16 mouse cellular contexts compared by ENCODE assay signal in genomic region chr10:83217256-83217655, GRCm38 (mm10).
DNase-seq lines count a peak whose midpoint lies in the region; ATAC-seq and TF ChIP-seq lines count a peak whose summit lies in the region.
"Had no signal": no experiment of that assay in that cellular context is flagged by ENCODE, and none has a peak within 500 bp of the region (broad histone marks: within the 10 kb centered on the region; RNA-seq: fewer than 3 reads in every experiment).

No protein-coding gene starts in this region.

- no peak overlapping the region; the same call in 1 of the 2 replicates for H3K27ac ChIP-seq in lung, embryonic 14.5 days (ENCODE audit: low read depth)
- no peak overlapping the region for H3K27ac ChIP-seq in embryonic facial prominence, embryonic 15.5 days (replicated peaks)
- no peak overlapping the region for H3K27ac ChIP-seq in heart, embryonic 12.5 days (ENCODE audit: poor library complexity, severe bottlenecking)
- H3K27ac ChIP-seq: embryonic facial prominence, embryonic 12.5 days; forebrain, embryonic 15.5 days; midbrain, embryonic 15.5 days; neural tube, embryonic 12.5 days had no signal

- TF ChIP-seq CTCF in lung, embryonic 14.5 days (IDR thresholded peaks at IDR 0.05; ENCODE audit: low read depth), result no peak

- 37% methylated on average over 5 of the region's 5 CpGs for WGBS in lung, embryonic 14.5 days
- 49% methylated on average over 5 of the region's 5 CpGs for WGBS in embryonic facial prominence, embryonic 15.5 days
- 25% methylated on average over 5 of the region's 5 CpGs for WGBS in heart, embryonic 12.5 days

- H3K4me1 ChIP-seq in lung, embryonic 14.5 days (ENCODE audit: insufficient read depth), result no peaks in the 10 kb centered on the region
- peaks cover 11% of the 10 kb centered on the region for H3K4me1 ChIP-seq in embryonic facial prominence, embryonic 15.5 days
- no peaks in the 10 kb centered on the region; the same call in 1 of the 2 replicates for H3K4me1 ChIP-seq in heart, embryonic 12.5 days (replicated peaks)
- H3K4me1 ChIP-seq: forebrain, embryonic 15.5 days; midbrain, embryonic 15.5 days; neural tube, embryonic 12.5 days had no signal

- no peak overlapping the region for H3K9ac ChIP-seq in lung, embryonic 14.5 days
- H3K9ac ChIP-seq in embryonic facial prominence, embryonic 15.5 days, result no peak overlapping the region
- no peak overlapping the region for H3K9ac ChIP-seq in heart, embryonic 12.5 days
- H3K9ac ChIP-seq: embryonic facial prominence, embryonic 12.5 days; forebrain, embryonic 15.5 days; midbrain, embryonic 15.5 days; neural tube, embryonic 12.5 days had no signal

- DNase-seq in lung, embryonic 14.5 days, result peak; percentile 71
- DNase-seq in lung, postnatal 14 days, result no peak
- peak; percentile 63 for DNase-seq in lung, postnatal 10 days
- DNase-seq in thymus, postnatal 4 days, result no peak
- no peak for DNase-seq in layer of hippocampus, adult 18-20 months (ENCODE audit: low spot score in 2 of 2)
- DNase-seq: cerebellum, postnatal 14 days; liver; thymus, postnatal 14 days had no signal

- peak; percentile 84 for ATAC-seq in lung, embryonic 14.5 days (ENCODE audit: insufficient read depth)
- ATAC-seq in embryonic facial prominence, embryonic 15.5 days (ENCODE audit: insufficient number of reproducible peaks, low FRiP score, low TSS enrichment, low read depth), result 0 out of 2 replicates have a peak, but pooled peaks have one; percentile 34
- peak; percentile 61 for ATAC-seq in heart, embryonic 12.5 days (ENCODE audit: insufficient number of reproducible peaks, low FRiP score)
- ATAC-seq: forebrain, embryonic 15.5 days; inflammation-experienced regulatory T-cells, adult 6 months; midbrain, embryonic 15.5 days; Patski had no signal

- H3K4me2 ChIP-seq in lung, embryonic 14.5 days, result no peak overlapping the region
- H3K4me2 ChIP-seq in embryonic facial prominence, embryonic 15.5 days (replicated peaks), result no peak overlapping the region
- no peak overlapping the region for H3K4me2 ChIP-seq in heart, embryonic 12.5 days
- H3K4me2 ChIP-seq: embryonic facial prominence, embryonic 12.5 days; forebrain, embryonic 15.5 days; midbrain, embryonic 15.5 days; neural tube, embryonic 12.5 days had no signal

- no peaks in the 10 kb centered on the region for H3K36me3 ChIP-seq in lung, embryonic 14.5 days (ENCODE audit: insufficient read depth)
- H3K36me3 ChIP-seq in embryonic facial prominence, embryonic 15.5 days, result no peaks in the 10 kb centered on the region
- no peaks in the 10 kb centered on the region for H3K36me3 ChIP-seq in heart, embryonic 12.5 days
- H3K36me3 ChIP-seq: embryonic facial prominence, embryonic 12.5 days; forebrain, embryonic 15.5 days; midbrain, embryonic 15.5 days; neural tube, embryonic 12.5 days had no signal

- no peak overlapping the region for H3K4me3 ChIP-seq in lung, embryonic 14.5 days (ENCODE audit: low read depth, low read length)
- H3K4me3 ChIP-seq in embryonic facial prominence, embryonic 15.5 days (replicated peaks), result no peak overlapping the region
- no peak overlapping the region for H3K4me3 ChIP-seq in heart, embryonic 12.5 days
- H3K4me3 ChIP-seq: embryonic facial prominence, embryonic 12.5 days; forebrain, embryonic 15.5 days; midbrain, embryonic 15.5 days; neural tube, embryonic 12.5 days had no signal

- H3K27me3 ChIP-seq in lung, embryonic 14.5 days (ENCODE audit: insufficient read depth, low read length), result no peaks in the 10 kb centered on the region
- H3K27me3 ChIP-seq in embryonic facial prominence, embryonic 15.5 days, result no peaks in the 10 kb centered on the region
- no peaks in the 10 kb centered on the region for H3K27me3 ChIP-seq in heart, embryonic 12.5 days (replicated peaks)
- H3K27me3 ChIP-seq: embryonic facial prominence, embryonic 12.5 days; forebrain, embryonic 15.5 days; midbrain, embryonic 15.5 days; neural tube, embryonic 12.5 days; Patski had no signal

- H3K9me3 ChIP-seq in lung, embryonic 14.5 days (ENCODE audit: low read depth, low read length), result no peaks in the 10 kb centered on the region
- no peaks in the 10 kb centered on the region for H3K9me3 ChIP-seq in embryonic facial prominence, embryonic 15.5 days (replicated peaks)
- 0 out of 2 replicates have a peak, but pooled peaks cover 3% of the 10 kb centered on the region for H3K9me3 ChIP-seq in heart, embryonic 12.5 days (replicated peaks)
- H3K9me3 ChIP-seq: embryonic facial prominence, embryonic 12.5 days; forebrain, embryonic 15.5 days; midbrain, embryonic 15.5 days; neural tube, embryonic 12.5 days had no signal

Comparison
In these comparisons a context has a peak if more than half of its experiments do, and no peak if none do; other contexts are left out.
1. DNase-seq: peak in lung, embryonic 14.5 days (single experiment) and lung, postnatal 10 days (single experiment); none in lung, postnatal 14 days (single experiment), thymus, postnatal 4 days (single experiment) and layer of hippocampus, adult 18-20 months (0 of 2).
2. ATAC-seq: peak in every context shown above with its lines; median percentile 84 in lung, embryonic 14.5 days; 61 in heart, embryonic 12.5 days; 34 in embryonic facial prominence, embryonic 15.5 days.